Mouse (Mus musculus): Measurements from ENCODE around the gene Pcsk4.

DNA sequence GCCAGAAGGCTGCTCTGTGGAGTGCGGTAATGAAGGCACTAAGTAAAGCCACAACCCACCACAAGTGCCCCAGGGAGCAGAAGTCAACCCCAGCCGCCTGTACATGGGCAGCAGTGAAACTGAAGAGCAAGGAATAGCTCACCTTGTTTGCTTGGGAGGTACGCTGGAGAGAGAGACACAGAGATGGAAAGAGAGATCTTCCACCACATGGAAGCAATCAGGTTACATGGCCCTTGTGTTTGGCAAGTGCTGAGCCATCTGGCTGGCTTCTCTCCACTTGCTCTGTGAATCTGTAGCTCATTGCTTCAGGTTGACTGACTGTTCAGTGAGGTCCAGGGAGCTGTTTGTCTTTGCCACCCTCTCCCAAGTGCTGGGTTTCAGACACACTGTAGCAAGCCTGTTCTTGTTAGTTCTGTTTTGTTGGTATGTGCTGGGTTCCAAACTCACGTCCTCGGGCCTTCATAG lies 3.3 kb upstream of the Pcsk4 start:
- no peak for TF ChIP-seq CTCF (IDR thresholded peaks at IDR 0.05; ENCODE audit: low read depth, low read length)
- no peak for TF ChIP-seq POLR2A (IDR thresholded peaks at IDR 0.05; ENCODE audit: borderline replicate concordance, low read depth, low read length)
